Mouse (Mus musculus): ENCODE measurements around the gene Rnf168. TPM values are rescaled to one million over a fixed set of nuclear protein-coding genes. Genes with fewer than 3 reads are reported as not detected.
A peak's percentile ranks its signal among the peaks of the same experiment; 100 is the strongest.
"Not testable (repeated sequence)": the region's sequence is repeated elsewhere in the genome, so short reads cannot be mapped to it uniquely, and the experiment has no call there.

The Rnf168 gene
- total and polyA plus RNA-seq, 3 experiments: 14.9 to 61.5 (median 17.6) TPM

GRCm38 (mm10) chr16:32246952-32247370 lies 30.3 kb upstream of the Rnf168 start, which contains the start of the genes Fbxo45 and Wdr53 (continued):
- peak; percentile 91 for TF ChIP-seq MXI1 (IDR thresholded peaks at IDR 0.05; ENCODE audit: low read depth, low read length)
- TF ChIP-seq MEF2A (IDR thresholded peaks at IDR 0.05; ENCODE audit: extremely low read depth, insufficient replicate concordance, low read depth, low read length, poor library complexity, severe bottlenecking): no peak
- peak; percentile 81 for TF ChIP-seq KAT2A (conservative IDR thresholded peaks at IDR 0.05; ENCODE audit: low read depth, low read length)
- TF ChIP-seq MAX (IDR thresholded peaks at IDR 0.05; ENCODE audit: low read length): no peak
- TF ChIP-seq UBTF (IDR thresholded peaks at IDR 0.05; ENCODE audit: borderline replicate concordance, insufficient read depth, low read depth, low read length): peak; percentile 99
- TF ChIP-seq CHD1 (IDR thresholded peaks at IDR 0.05; ENCODE audit: low read depth, low read length): no peak
- TF ChIP-seq RAD21 (IDR thresholded peaks at IDR 0.05; ENCODE audit: low read depth, low read length): no peak
- TF ChIP-seq POLR2AphosphoS5 (IDR thresholded peaks at IDR 0.05; ENCODE audit: borderline replicate concordance, low read depth, low read length): no peak
- TF ChIP-seq ZC3H11A (IDR thresholded peaks at IDR 0.05; ENCODE audit: low read depth, low read length): no peak
- TF ChIP-seq GABPA (IDR thresholded peaks at IDR 0.05; ENCODE audit: low read depth, low read length): no peak

- H3K9ac ChIP-seq (ENCODE audit: control insufficient read depth, low read depth, low read length, poor library complexity, severe bottlenecking); H3K36me3 ChIP-seq (ENCODE audit: control insufficient read depth in 1 of 2, insufficient read depth in 2 of 2, low read length in 2 of 2); H3K4me3 ChIP-seq (ENCODE audit: control insufficient read depth in 1 of 2, insufficient read depth in 1 of 2, low read depth in 2 of 2, low read length in 2 of 2); H3K27me3 ChIP-seq (ENCODE audit: control insufficient read depth in 1 of 2, insufficient read depth in 2 of 2, low read length in 2 of 2); H3K4me1 ChIP-seq (ENCODE audit: control insufficient read depth in 1 of 2, insufficient read depth in 2 of 2, low read length in 2 of 2); H3K27ac ChIP-seq (ENCODE audit: control insufficient read depth, low read depth, low read length); H3K79me2 ChIP-seq (ENCODE audit: control insufficient read depth, insufficient read depth, low read length, poor library complexity); H3K9me3 ChIP-seq (replicated peaks; ENCODE audit: insufficient read depth, low read length): not testable (repeated sequence)
- TF ChIP-seq RAD21 (IDR thresholded peaks at IDR 0.05; ENCODE audit: low read depth, low read length) (peak; percentile 46), CTCF (IDR thresholded peaks at IDR 0.05 in 2 of 3, conservative IDR thresholded peaks at IDR 0.05 in 1 of 3; ENCODE audit: control insufficient read depth in 1 of 3, insufficient read depth in 1 of 3, low read depth in 2 of 3, low read length in 3 of 3, poor library complexity in 1 of 3, severe bottlenecking in 1 of 3) (peak; percentile 18 to 48 (median 19); a peak in 3 of 6 replicates), ZC3H11A (IDR thresholded peaks at IDR 0.05; ENCODE audit: low read depth, low read length) (peak; percentile 35; the same call in 1 of the 2 replicates), SMC3 (IDR thresholded peaks at IDR 0.05; ENCODE audit: low read depth, low read length) (peak; percentile 58)
- peak; percentile 50 for DNase-seq (ENCODE audit: low read depth, low spot score)
Observed at GRCm38 (mm10) chr16:32264225-32264624, 13.0 kb upstream of the Rnf168 start.

- no peaks in the 10 kb centered on the region for H3K27me3 ChIP-seq (ENCODE audit: control insufficient read depth in 1 of 2, insufficient read depth in 2 of 2, low read length in 2 of 2)
- peaks cover 0 to 4% of the 10 kb centered on the region in 2 experiments; a peak in 2 of 4 replicates for H3K36me3 ChIP-seq (ENCODE audit: control insufficient read depth in 1 of 2, insufficient read depth in 2 of 2, low read length in 2 of 2)
- H3K4me1 ChIP-seq (ENCODE audit: control insufficient read depth in 1 of 2, insufficient read depth in 2 of 2, low read length in 2 of 2): no peaks in the 10 kb centered on the region; a peak in 1 of 4 replicates
- H3K4me3 ChIP-seq (ENCODE audit: control insufficient read depth in 1 of 2, insufficient read depth in 1 of 2, low read depth in 2 of 2, low read length in 2 of 2): no peak within 1 kb of the TSS
- TF ChIP-seq RCOR1 (IDR thresholded peaks at IDR 0.05; ENCODE audit: low read depth, low read length) (no peak), USF1 (IDR thresholded peaks at IDR 0.05; ENCODE audit: low read depth, low read length) (no peak), MXI1 (IDR thresholded peaks at IDR 0.05; ENCODE audit: low read depth, low read length) (no peak)
- DNase-seq (ENCODE audit: low read depth, low spot score): no peak
- H3K9me3 ChIP-seq (replicated peaks; ENCODE audit: insufficient read depth, low read length): no peaks in the 10 kb centered on the region
- H3K27ac ChIP-seq (ENCODE audit: control insufficient read depth, low read depth, low read length): no peak within 1 kb of the TSS
- H3K9ac ChIP-seq (ENCODE audit: control insufficient read depth, low read depth, low read length, poor library complexity, severe bottlenecking): no peak within 1 kb of the TSS
- no peaks in the 10 kb centered on the region for H3K79me2 ChIP-seq (ENCODE audit: control insufficient read depth, insufficient read depth, low read length, poor library complexity)
Observed at GRCm38 (mm10) chr16:32271291-32271690, 6.0 kb upstream of the Rnf168 start, which contains the start of gene Smco1. TSS of gene Smco1 (plus strand) at chr16:32271468.

Measured in MEL (cell line).